Mouse (Mus musculus) limb, embryonic 10.5 days (tissue): ENCODE measurements around the gene Ercc6. TPM values are rescaled to one million over a fixed set of nuclear protein-coding genes. Genes with fewer than 3 reads are reported as not detected.

Source experiments
- polyA plus RNA-seq: library from polyadenylated mRNA; unstranded; fragments of >200 nt; fragmentation: Nextera tagmentation; extraction: Ambion mirVana; gene quantifications from 2 replicates; pipeline ENCODE4 v1.2.1, GENCODE M21; 2016

Gene Ercc6
- polyA plus RNA-seq, 1 experiment from 2014 or later, result 31.4 TPM

Other genes with a start within 250 kb of the Ercc6 start
- gene Ogdhl, start 191.5 kb upstream of the Ercc6 start, polyA plus RNA-seq, result 15.8 and 21.1 TPM in 2 replicates
- gene 1700024G13Rik, start 125.1 kb upstream of the Ercc6 start, polyA plus RNA-seq, result not detected in 2 replicates
- not detected in 2 replicates for gene Slc18a3, start 48.7 kb upstream of the Ercc6 start, polyA plus RNA-seq
- gene Chat, start 47.5 kb upstream of the Ercc6 start, polyA plus RNA-seq, result not detected in 2 replicates
- gene Prrxl1, start 85.9 kb downstream of the Ercc6 start, polyA plus RNA-seq, result not detected in 2 replicates
- 0.16 and 0.20 TPM in 2 replicates for gene 3425401B19Rik, start 171.8 kb downstream of the Ercc6 start, polyA plus RNA-seq